Mouse (Mus musculus) heart, embryonic 14.5 days (tissue): ENCODE measurements around the gene Retreg1. TPM values are rescaled to one million over a fixed set of nuclear protein-coding genes. Genes with fewer than 3 reads are reported as not detected.

Source experiments
- ATAC-seq: fragments of 200-750 bp; cut with Nextera tagmentation; 2 replicates; pipeline ENCODE4 v1.8.0; 2017; ENCODE audit warnings: low read depth, moderate TSS enrichment; ENCODE audit not compliant: insufficient number of reproducible peaks, insufficient read depth, low FRiP score
- H3K27ac ChIP-seq, 2 experiments: fragments of 200-500 bp in 1 of 2; fragments of 300-500 bp in 1 of 2; sonication (generic) in 1 of 2; replicated peaks in 1 of 2; 2 replicates each; pipeline ENCODE4 v1.5.1; 2012 to 2014; ENCODE audit warnings: low read depth in 2 of 2, low read length in 2 of 2, control low read depth in 1 of 2, mild to moderate bottlenecking in 1 of 2, mixed read lengths in 1 of 2; ENCODE audit not compliant: control insufficient read depth in 1 of 2, insufficient read depth in 1 of 2
- H3K27me3 ChIP-seq: fragments of 300-500 bp; sonication (generic); 2 replicates; pipeline ENCODE4 v1.6.1; 2014; ENCODE audit warnings: mild to moderate bottlenecking, low read length, control low read depth; ENCODE audit not compliant: control insufficient read depth, insufficient read depth
- H3K36me3 ChIP-seq: fragments of 300-500 bp; sonication (generic); 2 replicates; pipeline ENCODE4 v1.6.1; 2014; ENCODE audit warnings: mild to moderate bottlenecking, control low read depth, low read length, mixed read lengths; ENCODE audit not compliant: control insufficient read depth, insufficient read depth
- H3K4me1 ChIP-seq, 2 experiments: fragments of 200-500 bp in 1 of 2; fragments of 300-500 bp in 1 of 2; sonication (generic) in 1 of 2; 2 replicates each; pipeline ENCODE4 v1.6.1; 2012 to 2014; ENCODE audit warnings: low read length in 2 of 2, control low read depth in 1 of 2, mixed read lengths in 1 of 2; ENCODE audit not compliant: control insufficient read depth in 2 of 2, insufficient read depth in 2 of 2
- H3K4me2 ChIP-seq: fragments of 300-500 bp; sonication (generic); 2 replicates; pipeline ENCODE4 v1.6.1; 2014; ENCODE audit warnings: mild to moderate bottlenecking, low read length
- H3K4me3 ChIP-seq, 2 experiments: fragments of 200-500 bp in 1 of 2; fragments of 300-500 bp in 1 of 2; sonication (generic) in 1 of 2; 2 replicates each; pipeline ENCODE4 v1.5.1; 2012 to 2014; ENCODE audit warnings: low read length in 2 of 2, mild to moderate bottlenecking in 2 of 2, control low read depth in 1 of 2, low read depth in 1 of 2, moderate library complexity in 1 of 2; ENCODE audit not compliant: control insufficient read depth in 1 of 2, insufficient read depth in 1 of 2
- H3K9ac ChIP-seq: fragments of 300-500 bp; sonication (generic); 2 replicates; pipeline ENCODE4 v1.6.1; 2014; ENCODE audit warnings: mild to moderate bottlenecking, low read length
- H3K9me3 ChIP-seq: fragments of 300-500 bp; sonication (generic); 2 replicates; pipeline ENCODE4 v1.6.1; 2016; ENCODE audit warnings: low read length, control low read depth; ENCODE audit not compliant: control insufficient read depth
- WGBS: fragments of 180-500 bp; shearing (Covaris S2); extraction: QIAGEN DNeasy Blood & Tissue Kit; methylation state at CpG from one replicate; pipeline ENCODE4 v1.1.7; 2014; 5-methylcytosine and 5-hydroxymethylcytosine counted together
- polyA plus RNA-seq: library from polyadenylated mRNA; unstranded; fragments of >200 nt; fragmentation: Nextera tagmentation; extraction: Ambion mirVana; gene quantifications from 2 replicates; pipeline ENCODE4 v1.2.1, GENCODE M21; 2014

Retreg1 gene
- polyA plus RNA-seq, 1 experiment from 2014 or later: 76.8 TPM

- peaks cover 4 to 29% of the 10 kb centered on the region in 2 experiments; a peak in 3 of 4 replicates for H3K4me1 ChIP-seq
- H3K4me3 ChIP-seq: no peak overlapping the region
- H3K9me3 ChIP-seq: no peaks in the 10 kb centered on the region
- no peak overlapping the region for H3K9ac ChIP-seq
- H3K27ac ChIP-seq: no peak overlapping the region
- H3K4me2 ChIP-seq: no peak overlapping the region
- 0 out of 2 replicates have a peak, but pooled peaks cover 3% of the 10 kb centered on the region for H3K36me3 ChIP-seq
- 16% methylated on average over 5 of the region's 5 CpGs for WGBS
- ATAC-seq: peak; percentile 68; the same call in 1 of the 2 replicates
- H3K27me3 ChIP-seq: no peaks in the 10 kb centered on the region
Observed at GRCm38 (mm10) chr15:25959375-25959774, 116.4 kb downstream of the Retreg1 start.

- no peaks in the 10 kb centered on the region for H3K27me3 ChIP-seq
- peaks cover 4 to 29% of the 10 kb centered on the region in 2 experiments; a peak in 3 of 4 replicates for H3K4me1 ChIP-seq
- WGBS: 72% methylated on average over 5 of the region's 5 CpGs
- no peak overlapping the region for H3K4me2 ChIP-seq
- no peak overlapping the region; the same call in 1 of the 2 replicates for H3K9ac ChIP-seq
- no peak for ATAC-seq
- H3K36me3 ChIP-seq: peaks cover 11% of the 10 kb centered on the region; the same call in 1 of the 2 replicates
- H3K27ac ChIP-seq: no peak overlapping the region
- H3K4me3 ChIP-seq: no peak overlapping the region
- no peaks in the 10 kb centered on the region for H3K9me3 ChIP-seq
Observed at GRCm38 (mm10) chr15:25960231-25960630, 117.3 kb downstream of the Retreg1 start.

- H3K36me3 ChIP-seq: peaks cover 53% of the 10 kb centered on the region
- no peak for ATAC-seq
- peak overlapping the region in 1 of 2 experiments; percentile 55; a peak in 3 of 4 replicates for H3K27ac ChIP-seq
- H3K9ac ChIP-seq: no peak overlapping the region
- H3K4me3 ChIP-seq: no peak overlapping the region
- no peaks in the 10 kb centered on the region for H3K27me3 ChIP-seq
- peaks cover 0 to 19% of the 10 kb centered on the region in 2 experiments; a peak in 2 of 4 replicates for H3K4me1 ChIP-seq
- WGBS: 34% methylated on average over 6 of the region's 6 CpGs
- H3K4me2 ChIP-seq: no peak overlapping the region
- no peaks in the 10 kb centered on the region for H3K9me3 ChIP-seq
Observed at GRCm38 (mm10) chr15:25966220-25966774, 123.3 kb downstream of the Retreg1 start.

- ATAC-seq: no peak
- H3K9ac ChIP-seq: no peak overlapping the region
- H3K27me3 ChIP-seq: no peaks in the 10 kb centered on the region
- H3K4me3 ChIP-seq: no peak overlapping the region
- WGBS: 72% methylated on average over 9 of the region's 9 CpGs
- no peak overlapping the region for H3K4me2 ChIP-seq
- no peak overlapping the region for H3K27ac ChIP-seq
- peaks cover 0 to 9% of the 10 kb centered on the region in 2 experiments; a peak in 2 of 4 replicates for H3K4me1 ChIP-seq
- H3K36me3 ChIP-seq: peaks cover 52% of the 10 kb centered on the region
- H3K9me3 ChIP-seq: no peaks in the 10 kb centered on the region
Observed at GRCm38 (mm10) chr15:25971596-25971995, 128.6 kb downstream of the Retreg1 start.

- no peak overlapping the region for H3K27ac ChIP-seq
- H3K27me3 ChIP-seq: no peaks in the 10 kb centered on the region
- H3K36me3 ChIP-seq: peaks cover 42% of the 10 kb centered on the region
- no peak overlapping the region for H3K4me3 ChIP-seq
- no peak overlapping the region for H3K4me2 ChIP-seq
- ATAC-seq: no peak
- no peaks in the 10 kb centered on the region for H3K9me3 ChIP-seq
- 0 out of 4 replicates have a peak, but pooled peaks cover 0 to 4% of the 10 kb centered on the region in 2 experiments for H3K4me1 ChIP-seq
- WGBS: 84% methylated on average over 5 of the region's 5 CpGs
- no peak overlapping the region for H3K9ac ChIP-seq
Observed at GRCm38 (mm10) chr15:25972758-25973157, 129.8 kb downstream of the Retreg1 start.

GRCm38 (mm10) chr15:25974352-25974751 is 131.4 kb downstream of the Retreg1 start:
- Histone ChIP-seq H3K4me2 (no peak overlapping the region), H3K36me3 (peaks cover 37% of the 10 kb centered on the region), H3K4me1 (0 out of 4 replicates have a peak, but pooled peaks cover 0 to 4% of the 10 kb centered on the region in 2 experiments), H3K9ac (no peak overlapping the region), H3K27me3 (no peaks in the 10 kb centered on the region), H3K4me3 (no peak overlapping the region), H3K9me3 (no peaks in the 10 kb centered on the region), H3K27ac (no peak overlapping the region)
- no peak for ATAC-seq
- 93% methylated on average over 4 of the region's 4 CpGs for WGBS

GRCm38 (mm10) chr15:25975810-25976209 is 132.8 kb downstream of the Retreg1 start:
- H3K4me2 ChIP-seq: no peak overlapping the region
- 0 out of 4 replicates have a peak, but pooled peaks cover 0 to 4% of the 10 kb centered on the region in 2 experiments for H3K4me1 ChIP-seq
- no peak overlapping the region for H3K9ac ChIP-seq
- ATAC-seq: no peak
- H3K27me3 ChIP-seq: no peaks in the 10 kb centered on the region
- H3K4me3 ChIP-seq: no peak overlapping the region
- WGBS: 31% methylated on average over 6 of the region's 6 CpGs
- peaks cover 25% of the 10 kb centered on the region for H3K36me3 ChIP-seq
- H3K27ac ChIP-seq: no peak overlapping the region
- no peaks in the 10 kb centered on the region for H3K9me3 ChIP-seq
